Mouse (Mus musculus): Measurements from ENCODE around the gene Fam136a.

DNA sequence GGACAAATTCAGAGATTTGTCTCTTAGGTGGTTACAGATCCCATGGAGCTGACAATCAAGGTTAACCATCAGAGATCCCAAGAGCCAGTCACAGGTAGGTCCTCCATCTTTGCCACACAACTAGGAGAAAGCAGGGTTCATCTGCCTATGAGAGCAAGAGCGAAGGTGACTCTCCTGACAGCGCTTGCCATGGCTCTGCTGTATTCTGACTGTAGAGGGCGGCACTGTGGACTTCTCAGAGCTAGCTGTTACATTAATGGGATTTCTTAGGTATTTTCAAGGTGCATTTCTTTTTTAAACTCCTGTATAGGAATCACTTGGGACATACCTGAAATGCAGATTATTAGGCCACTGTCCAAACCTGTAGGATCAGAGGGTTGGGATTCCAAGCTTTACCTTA lies 10.5 kb upstream of the Fam136a start:
- no peak for TF ChIP-seq GATA1 (IDR thresholded peaks at IDR 0.05; ENCODE audit: borderline replicate concordance, low read length)
- no peak for TF ChIP-seq FLI1 (IDR thresholded peaks at IDR 0.05; ENCODE audit: low read length)
